Mouse (Mus musculus) stomach, postnatal 0 days (tissue): ENCODE results near the gene Ptprc. TPM values are rescaled to one million over a fixed set of nuclear protein-coding genes. Genes with fewer than 3 reads are reported as not detected.

Experiments used
- ATAC-seq: fragments of 200-750 bp; cut with Nextera tagmentation; 2 replicates; pipeline ENCODE4 v1.8.0; 2017; ENCODE audit not compliant: low FRiP score, low TSS enrichment
- DNase-seq: peaks from one replicate; pipeline ENCODE4 v3.0.0-alpha.2; 2016; ENCODE audit warnings: low spot score
- H3K27ac ChIP-seq: fragments of 300-500 bp; sonication (generic); replicated peaks from 2 replicates; pipeline ENCODE4 v1.5.1; 2014; ENCODE audit warnings: mild to moderate bottlenecking, control low read depth
- H3K27me3 ChIP-seq: fragments of 300-500 bp; sonication (generic); 2 replicates; pipeline ENCODE4 v1.6.1; 2014; ENCODE audit warnings: low read length; ENCODE audit not compliant: control insufficient read depth, insufficient read depth
- H3K36me3 ChIP-seq: fragments of 300-500 bp; sonication (generic); 2 replicates; pipeline ENCODE4 v1.6.1; 2014; ENCODE audit warnings: low read length, mixed read lengths; ENCODE audit not compliant: control insufficient read depth, insufficient read depth
- H3K4me1 ChIP-seq: fragments of 300-500 bp; sonication (generic); replicated peaks from 2 replicates; pipeline ENCODE4 v1.6.1; 2014; ENCODE audit warnings: antibody characterized with exemption; ENCODE audit not compliant: control insufficient read depth, insufficient read depth
- H3K4me2 ChIP-seq: fragments of 300-500 bp; sonication (generic); replicated peaks from 2 replicates; pipeline ENCODE4 v1.6.1; 2014; ENCODE audit warnings: low read depth, mild to moderate bottlenecking, control low read depth, moderate library complexity
- H3K4me3 ChIP-seq: fragments of 300-500 bp; sonication (generic); 2 replicates; pipeline ENCODE4 v1.5.1; 2014; ENCODE audit warnings: low read depth, low read length, control low read depth
- H3K9ac ChIP-seq: fragments of 300-500 bp; sonication (generic); 2 replicates; pipeline ENCODE4 v1.6.1; 2014; ENCODE audit warnings: mild to moderate bottlenecking, low read length, control low read depth, mixed read lengths
- H3K9me3 ChIP-seq: fragments of 300-500 bp; sonication (generic); 2 replicates; pipeline ENCODE4 v1.6.1; 2016; ENCODE audit warnings: low read length; ENCODE audit not compliant: control insufficient read depth
- CTCF ChIP-seq: IDR thresholded peaks from 2 replicates; pipeline ENCODE4 v1.5.1; 2016; ENCODE audit warnings: antibody characterized with exemption, low read depth, mild to moderate bottlenecking, moderate library complexity
- EP300 ChIP-seq: optimal IDR thresholded peaks from 2 replicates; pipeline ENCODE3; 2016; ENCODE audit warnings: antibody characterized with exemption
- WGBS: fragments of 180-500 bp; shearing (Covaris S2); extraction: QIAGEN DNeasy Blood & Tissue Kit; methylation state at CpG from one replicate; pipeline ENCODE4 v1.1.7; 2014; 5-methylcytosine and 5-hydroxymethylcytosine counted together
- polyA plus RNA-seq: library from polyadenylated mRNA; unstranded; fragments of >200 nt; fragmentation: Nextera tagmentation; extraction: Ambion mirVana; gene quantifications from 2 replicates; pipeline ENCODE4 v1.2.1, GENCODE M21; 2015

Ptprc gene
- polyA plus RNA-seq, 1 experiment from 2014 or later: 2.5 TPM

- Histone ChIP-seq H3K27me3 (no peaks in the 10 kb centered on the region), H3K9me3 (no peaks in the 10 kb centered on the region), H3K4me1 (no peaks in the 10 kb centered on the region), H3K4me3 (no peak overlapping the region), H3K4me2 (no peak overlapping the region), H3K36me3 (no peaks in the 10 kb centered on the region), H3K9ac (no peak overlapping the region), H3K27ac (no peak overlapping the region)
- ATAC-seq (no peak), DNase-seq (no peak)
- WGBS: 78% methylated on average over 8 of the region's 8 CpGs
- TF ChIP-seq EP300: no peak
- no peak for TF ChIP-seq CTCF
Observed at GRCm38 (mm10) chr1:138191689-138192508, 16.4 kb upstream of the Ptprc start.

DNA sequence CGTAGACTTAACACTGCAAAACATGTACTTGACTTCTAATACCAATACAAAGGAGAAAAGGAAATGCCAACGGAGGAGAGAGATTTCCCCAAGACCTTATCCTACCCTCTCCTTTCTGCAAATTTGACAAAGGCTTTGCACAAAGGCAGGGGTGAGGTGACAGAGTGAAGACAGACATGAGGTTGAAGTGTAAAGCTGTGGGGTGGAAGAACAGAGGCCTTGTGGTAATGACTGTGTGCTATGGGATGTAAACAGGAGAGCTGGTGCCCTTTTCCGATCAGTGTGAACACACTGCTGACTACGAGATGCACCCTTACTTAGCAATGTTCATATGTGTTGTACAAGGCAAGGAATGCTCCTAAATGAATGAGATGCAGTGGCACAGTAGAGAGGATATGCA, 12.6 kb upstream of the Ptprc start:
- Histone ChIP-seq H3K27ac (no peak overlapping the region), H3K9me3 (no peaks in the 10 kb centered on the region), H3K4me1 (no peaks in the 10 kb centered on the region), H3K27me3 (no peaks in the 10 kb centered on the region), H3K9ac (no peak overlapping the region), H3K4me3 (no peak overlapping the region), H3K4me2 (no peak overlapping the region), H3K36me3 (no peaks in the 10 kb centered on the region)
- WGBS: 75% methylated on average over 4 of the region's 4 CpGs
- DNase-seq (no peak), ATAC-seq (no peak)
- TF ChIP-seq EP300: no peak

DNA sequence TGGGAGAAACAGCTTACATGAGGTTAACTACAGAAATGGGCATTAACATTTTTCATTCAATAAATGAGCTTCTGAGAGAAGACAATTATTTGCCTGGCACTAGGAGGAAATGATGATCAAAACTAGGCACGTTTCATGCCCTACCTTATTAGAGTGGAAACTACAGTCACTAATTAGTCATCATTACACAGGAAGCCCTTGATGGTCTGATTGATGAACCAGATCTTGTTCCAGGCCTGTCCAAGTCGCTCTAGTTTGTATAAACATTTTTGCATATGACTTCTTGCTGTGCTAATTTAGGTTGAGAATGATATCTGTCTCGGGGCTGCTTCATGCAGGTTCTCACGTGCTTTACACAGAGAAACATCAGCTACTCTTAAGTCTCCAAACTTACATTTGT, 10.4 kb upstream of the Ptprc start:
- Histone ChIP-seq H3K4me3 (no peak overlapping the region), H3K4me2 (no peak overlapping the region), H3K36me3 (no peaks in the 10 kb centered on the region), H3K4me1 (no peaks in the 10 kb centered on the region), H3K27me3 (no peaks in the 10 kb centered on the region), H3K9me3 (no peaks in the 10 kb centered on the region), H3K27ac (no peak overlapping the region), H3K9ac (no peak overlapping the region)
- ATAC-seq (no peak), DNase-seq (no peak)
- 51% methylated on average over 4 of the region's 4 CpGs for WGBS
- TF ChIP-seq EP300: no peak
- TF ChIP-seq CTCF: no peak

- H3K27me3 ChIP-seq: no peaks in the 10 kb centered on the region
- no peak for TF ChIP-seq CTCF
- TF ChIP-seq EP300: no peak
- DNase-seq (no peak), ATAC-seq (no peak)
- no peaks in the 10 kb centered on the region for H3K36me3 ChIP-seq
- H3K4me3 ChIP-seq: no peak overlapping the region
- H3K9me3 ChIP-seq: no peaks in the 10 kb centered on the region
- H3K27ac ChIP-seq: no peak overlapping the region
- no peak overlapping the region for H3K4me2 ChIP-seq
- H3K9ac ChIP-seq: no peak overlapping the region
- no peaks in the 10 kb centered on the region for H3K4me1 ChIP-seq
Observed at GRCm38 (mm10) chr1:138180081-138180480, 4.6 kb upstream of the Ptprc start.

- Histone ChIP-seq H3K27ac (no peak overlapping the region; the same call in 1 of the 2 replicates), H3K4me2 (no peak overlapping the region), H3K27me3 (no peaks in the 10 kb centered on the region), H3K4me1 (no peaks in the 10 kb centered on the region), H3K4me3 (no peak overlapping the region), H3K9me3 (no peaks in the 10 kb centered on the region), H3K9ac (no peak overlapping the region), H3K36me3 (no peaks in the 10 kb centered on the region)
- 70% methylated on average over 9 of the region's 9 CpGs for WGBS
- TF ChIP-seq CTCF (no peak), EP300 (no peak)
- peak; percentile 54; the same call in 1 of the 2 replicates for ATAC-seq
- DNase-seq: no peak
Observed at GRCm38 (mm10) chr1:138174705-138175492, 609 bp downstream of the Ptprc start.

DNA sequence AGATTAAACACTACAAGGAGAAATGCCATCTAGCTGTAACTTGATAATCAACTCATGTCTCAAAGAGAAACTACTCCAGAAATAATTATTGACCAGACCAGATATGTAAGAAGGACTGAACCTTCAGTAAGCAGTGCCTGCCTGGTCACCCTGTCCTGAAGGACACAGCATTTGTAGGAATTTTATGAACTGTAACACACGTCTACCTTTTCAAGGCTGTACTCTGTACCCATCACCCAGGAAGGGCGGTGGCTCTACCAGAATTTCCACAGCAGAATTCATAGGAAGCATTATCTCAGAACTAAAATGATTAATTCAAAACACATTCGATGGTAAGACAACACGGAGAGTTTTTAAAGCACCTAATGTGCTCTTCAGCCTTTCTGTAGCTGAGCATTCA, 1.4 kb downstream of the Ptprc start:
- ATAC-seq (no peak), DNase-seq (no peak)
- Histone ChIP-seq H3K4me3 (no peak overlapping the region), H3K27ac (no peak overlapping the region), H3K9ac (no peak overlapping the region), H3K36me3 (no peaks in the 10 kb centered on the region), H3K9me3 (no peaks in the 10 kb centered on the region), H3K4me2 (no peak overlapping the region), H3K27me3 (no peaks in the 10 kb centered on the region), H3K4me1 (no peaks in the 10 kb centered on the region)
- WGBS: 80% methylated on average over 4 of the region's 4 CpGs
- TF ChIP-seq CTCF (no peak), EP300 (no peak)
